Mouse (Mus musculus) lung, postnatal 0 days (tissue): ENCODE results near the gene Cdh13. TPM values are rescaled to one million over a fixed set of nuclear protein-coding genes. Genes with fewer than 3 reads are reported as not detected.

Source experiments
- ATAC-seq: fragments of 200-750 bp; cut with Nextera tagmentation; 2 replicates; pipeline ENCODE4 v1.8.0; 2017; ENCODE audit warnings: moderate library complexity
- DNase-seq: peaks from one replicate; pipeline ENCODE4 v3.0.0-alpha.2; 2016; ENCODE audit warnings: low spot score
- H3K27ac ChIP-seq: fragments of 300-500 bp; sonication (generic); 2 replicates; pipeline ENCODE4 v1.5.1; 2014; ENCODE audit warnings: antibody characterized with exemption, mild to moderate bottlenecking, low read length, mixed read lengths
- H3K27me3 ChIP-seq: fragments of 300-500 bp; sonication (generic); replicated peaks from 2 replicates; pipeline ENCODE4 v1.6.1; 2014; ENCODE audit warnings: low read length, mixed read lengths; ENCODE audit not compliant: insufficient read depth
- H3K36me3 ChIP-seq: fragments of 300-500 bp; sonication (generic); 2 replicates; pipeline ENCODE4 v1.6.1; 2014; ENCODE audit warnings: low read length, mixed read lengths; ENCODE audit not compliant: insufficient read depth
- H3K4me1 ChIP-seq: fragments of 300-500 bp; sonication (generic); 2 replicates; pipeline ENCODE4 v1.6.1; 2014; ENCODE audit warnings: antibody characterized with exemption, low read depth, low read length, mixed read lengths; ENCODE audit not compliant: insufficient read depth
- H3K4me2 ChIP-seq: fragments of 300-500 bp; sonication (generic); replicated peaks from 2 replicates; pipeline ENCODE4 v1.6.1; 2014; ENCODE audit warnings: low read depth, mild to moderate bottlenecking, low read length, moderate library complexity, mixed read lengths
- H3K4me3 ChIP-seq: fragments of 300-500 bp; sonication (generic); 2 replicates; pipeline ENCODE4 v1.5.1; 2014; ENCODE audit warnings: low read depth, low read length
- H3K9ac ChIP-seq: fragments of 300-500 bp; sonication (generic); replicated peaks from 2 replicates; pipeline ENCODE4 v1.6.1; 2014; ENCODE audit warnings: low read depth, mild to moderate bottlenecking
- H3K9me3 ChIP-seq: fragments of 300-500 bp; sonication (generic); 2 replicates; pipeline ENCODE4 v1.6.1; 2016; ENCODE audit warnings: low read length, mixed read lengths
- CTCF ChIP-seq: IDR thresholded peaks from 2 replicates; pipeline ENCODE4 v1.5.1; 2016; ENCODE audit warnings: antibody characterized with exemption, mild to moderate bottlenecking
- EP300 ChIP-seq: IDR thresholded peaks from 2 replicates; pipeline ENCODE4 v1.6.1; 2016; ENCODE audit warnings: antibody characterized with exemption, mild to moderate bottlenecking, control low read depth
- WGBS: fragments of 180-500 bp; shearing (Covaris S2); extraction: QIAGEN DNeasy Blood & Tissue Kit; methylation state at CpG from one replicate; pipeline ENCODE4 v1.1.7; 2014; 5-methylcytosine and 5-hydroxymethylcytosine counted together
- polyA plus RNA-seq: library from polyadenylated mRNA; unstranded; fragments of >200 nt; fragmentation: Nextera tagmentation; extraction: Ambion mirVana; gene quantifications from 2 replicates; pipeline ENCODE4 v1.2.1, GENCODE M21; 2015

The Cdh13 gene
- polyA plus RNA-seq, 1 experiment from 2014 or later = 8.6 TPM

- no peak overlapping the region for H3K4me2 ChIP-seq
- H3K9me3 ChIP-seq = no peaks in the 10 kb centered on the region
- H3K27me3 ChIP-seq = no peaks in the 10 kb centered on the region
- 85% methylated on average over 4 of the region's 4 CpGs for WGBS
- no peak for DNase-seq
- TF ChIP-seq EP300 (no peak), CTCF (no peak)
- no peaks in the 10 kb centered on the region for H3K4me1 ChIP-seq
- no peak overlapping the region for H3K9ac ChIP-seq
- H3K27ac ChIP-seq = no peak overlapping the region
- ATAC-seq = no peak
- H3K36me3 ChIP-seq = no peaks in the 10 kb centered on the region
- H3K4me3 ChIP-seq = no peak overlapping the region
These were observed 384.2 kb downstream of the Cdh13 start for GRCm38 (mm10) chr8:118667736-118668135.

- Histone ChIP-seq H3K27ac (no peak overlapping the region), H3K36me3 (no peaks in the 10 kb centered on the region), H3K4me3 (no peak overlapping the region), H3K9ac (no peak overlapping the region), H3K27me3 (no peaks in the 10 kb centered on the region), H3K9me3 (no peaks in the 10 kb centered on the region), H3K4me2 (no peak overlapping the region), H3K4me1 (no peaks in the 10 kb centered on the region)
- ATAC-seq (no peak), DNase-seq (no peak)
- TF ChIP-seq EP300 (no peak), CTCF (no peak)
- 76% methylated on average over 6 of the region's 6 CpGs for whole genome bisulfite sequencing
These were observed 392.7 kb downstream of the Cdh13 start for GRCm38 (mm10) chr8:118676233-118676632.

GRCm38 (mm10) chr8:118679347-118679746, 395.8 kb downstream of the Cdh13 start:
- TF ChIP-seq CTCF = no peak
- TF ChIP-seq EP300 = no peak
- H3K4me1 ChIP-seq = no peaks in the 10 kb centered on the region
- DNase-seq = no peak
- no peak overlapping the region for H3K27ac ChIP-seq
- no peak for ATAC-seq
- H3K9me3 ChIP-seq = no peaks in the 10 kb centered on the region
- no peak overlapping the region for H3K9ac ChIP-seq
- no peaks in the 10 kb centered on the region for H3K27me3 ChIP-seq
- no peak overlapping the region for H3K4me2 ChIP-seq
- H3K36me3 ChIP-seq = no peaks in the 10 kb centered on the region
- no peak overlapping the region for H3K4me3 ChIP-seq
- 50% methylated on average over 9 of the region's 9 CpGs for WGBS

- Histone ChIP-seq H3K4me1 (no peaks in the 10 kb centered on the region), H3K27me3 (no peaks in the 10 kb centered on the region), H3K27ac (no peak overlapping the region), H3K36me3 (no peaks in the 10 kb centered on the region), H3K4me2 (no peak overlapping the region), H3K4me3 (no peak overlapping the region), H3K9me3 (peaks cover 3% of the 10 kb centered on the region; the same call in 1 of the 2 replicates), H3K9ac (no peak overlapping the region)
- 48% methylated on average over 3 of the region's 3 CpGs for WGBS
- DNase-seq = peak; percentile 16
- peak; percentile 23; the same call in 1 of the 2 replicates for ATAC-seq
- TF ChIP-seq EP300 (no peak), CTCF (no peak)
These were observed 399.9 kb downstream of the Cdh13 start for GRCm38 (mm10) chr8:118683386-118683785.

GRCm38 (mm10) chr8:118685863-118686262, 402.3 kb downstream of the Cdh13 start:
- H3K9ac ChIP-seq = no peak overlapping the region
- H3K4me2 ChIP-seq = no peak overlapping the region
- no peak overlapping the region for H3K4me3 ChIP-seq
- H3K36me3 ChIP-seq = no peaks in the 10 kb centered on the region
- H3K27me3 ChIP-seq = no peaks in the 10 kb centered on the region
- H3K4me1 ChIP-seq = no peaks in the 10 kb centered on the region
- H3K27ac ChIP-seq = no peak overlapping the region
- ATAC-seq = no peak
- no peak for DNase-seq
- no peak for TF ChIP-seq EP300
- TF ChIP-seq CTCF = peak; percentile 26; the same call in 1 of the 2 replicates
- peaks cover 3% of the 10 kb centered on the region; the same call in 1 of the 2 replicates for H3K9me3 ChIP-seq
- WGBS = 87% methylated on average over 1 of the region's 1 CpGs

GRCm38 (mm10) chr8:118689849-118690248, 406.3 kb downstream of the Cdh13 start:
- DNase-seq (no peak), ATAC-seq (no peak)
- no peak overlapping the region for H3K9ac ChIP-seq
- no peak for TF ChIP-seq CTCF
- no peak for TF ChIP-seq EP300
- no peak overlapping the region for H3K4me2 ChIP-seq
- no peaks in the 10 kb centered on the region for H3K36me3 ChIP-seq
- no peaks in the 10 kb centered on the region for H3K27me3 ChIP-seq
- no peak overlapping the region for H3K27ac ChIP-seq
- H3K4me1 ChIP-seq = no peaks in the 10 kb centered on the region
- WGBS = 61% methylated on average over 1 of the region's 1 CpGs
- H3K9me3 ChIP-seq = peaks cover 3% of the 10 kb centered on the region; the same call in 1 of the 2 replicates
- no peak overlapping the region for H3K4me3 ChIP-seq

- peak; percentile 35 for DNase-seq
- Histone ChIP-seq H3K4me1 (no peaks in the 10 kb centered on the region), H3K4me2 (peak overlapping the region; percentile 27; the same call in 1 of the 2 replicates), H3K9ac (no peak overlapping the region), H3K4me3 (no peak overlapping the region), H3K9me3 (no peaks in the 10 kb centered on the region), H3K27me3 (no peaks in the 10 kb centered on the region), H3K36me3 (no peaks in the 10 kb centered on the region), H3K27ac (no peak overlapping the region)
- WGBS = 34% methylated on average over 22 of the region's 22 CpGs
- peak; percentile 59 for ATAC-seq
- TF ChIP-seq CTCF (no peak), EP300 (peak; percentile 18; the same call in 1 of the 2 replicates)
These were observed 417.9 kb downstream of the Cdh13 start for GRCm38 (mm10) chr8:118701312-118701880.
